Comparison of ENCODE assay signal across 8 mouse cellular contexts in the genomic region with DNA sequence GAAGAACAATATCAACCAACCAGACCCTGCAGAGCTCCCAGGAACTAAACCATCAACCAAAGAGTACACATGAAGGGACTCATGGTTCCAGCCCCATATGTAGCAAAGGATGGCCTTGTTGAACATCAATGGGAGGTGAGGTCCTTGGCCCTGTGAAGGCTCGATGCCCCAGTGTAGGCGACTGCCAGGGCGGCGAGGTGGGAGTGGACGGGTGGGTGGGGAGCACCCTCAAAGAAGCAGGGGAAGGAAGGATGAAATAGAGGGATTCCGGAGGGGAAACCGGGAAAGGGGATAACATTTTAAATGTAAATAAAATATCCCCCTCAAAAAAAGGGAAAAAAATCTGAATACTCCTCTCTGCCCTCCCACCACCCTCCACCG. TPM values are rescaled to one million over a fixed set of nuclear protein-coding genes. Genes with fewer than 3 reads are reported as not detected.
DNase-seq lines count a peak whose midpoint lies in the region; ATAC-seq lines count a peak whose summit lies in the region.

No protein-coding gene starts in this region.

- H3K27ac ChIP-seq in forebrain, embryonic 16.5 days (ENCODE audit: low read length): peak overlapping the region; percentile 97
- H3K27ac ChIP-seq in midbrain, embryonic 10.5 days (replicated peaks): peak overlapping the region; percentile 99

- peak overlapping the region; percentile 87 for H3K4me2 ChIP-seq in forebrain, embryonic 16.5 days (ENCODE audit: low read length)

- no peaks in the 10 kb centered on the region for H3K36me3 ChIP-seq in forebrain, embryonic 16.5 days (ENCODE audit: control insufficient read depth, insufficient read depth)
- H3K36me3 ChIP-seq in midbrain, embryonic 10.5 days: peaks cover 10% of the 10 kb centered on the region; the same call in 1 of the 2 replicates

- WGBS in forebrain, embryonic 16.5 days: 1% methylated on average over 8 of the region's 8 CpGs
- 2% methylated on average over 8 of the region's 8 CpGs for WGBS in midbrain, embryonic 10.5 days

- H3K9me3 ChIP-seq in forebrain, embryonic 16.5 days (ENCODE audit: control insufficient read depth, low read length): no peaks in the 10 kb centered on the region
- no peaks in the 10 kb centered on the region for H3K9me3 ChIP-seq in midbrain, embryonic 10.5 days (replicated peaks)

- H3K4me3 ChIP-seq in forebrain, embryonic 16.5 days (replicated peaks; ENCODE audit: low read length): peak overlapping the region; percentile 77
- H3K4me3 ChIP-seq in midbrain, embryonic 10.5 days: peak overlapping the region; percentile 82

- no peaks in the 10 kb centered on the region for H3K27me3 ChIP-seq in forebrain, embryonic 16.5 days (replicated peaks; ENCODE audit: control insufficient read depth, insufficient read depth, low read length)
- no peaks in the 10 kb centered on the region for H3K27me3 ChIP-seq in midbrain, embryonic 10.5 days (ENCODE audit: low read depth, poor library complexity, severe bottlenecking)

- peaks cover 10% of the 10 kb centered on the region for H3K4me1 ChIP-seq in forebrain, embryonic 16.5 days (replicated peaks; ENCODE audit: control insufficient read depth, insufficient read depth, low read length)
- peaks cover 18% of the 10 kb centered on the region for H3K4me1 ChIP-seq in midbrain, embryonic 10.5 days

- DNase-seq in layer of hippocampus, adult 11-12 months (ENCODE audit: low spot score): peak; percentile 15
- DNase-seq in layer of hippocampus, adult 9-10 months (ENCODE audit: low spot score): no peak
- DNase-seq in NIH3T3 (ENCODE audit: low read depth): peak; percentile 22
- no peak for DNase-seq in midbrain, embryonic 10.5 days (ENCODE audit: low spot score)
- no peak for DNase-seq in embryo, embryonic 10 days (ENCODE audit: low spot score)
- DNase-seq in embryo, embryonic 9.5 days (ENCODE audit: extremely low spot score): no peak
- no peak for DNase-seq in testis, postnatal 10 days (ENCODE audit: low spot score)

- ATAC-seq in forebrain, embryonic 16.5 days: peak; percentile 62

- peak overlapping the region; percentile 92 for H3K9ac ChIP-seq in forebrain, embryonic 16.5 days (replicated peaks; ENCODE audit: low read depth, low read length)

RNA-seq across cellular contexts. Expression of a gene that starts 0.5 kb away (rescaled TPM):
- 105 and 113 TPM in 2 replicates for polyA plus RNA-seq in forebrain, embryonic 16.5 days (2015; fragmentation: Nextera tagmentation; extraction: Ambion mirVana)
- polyA plus RNA-seq in midbrain, embryonic 10.5 days (2016; fragmentation: Nextera tagmentation; extraction: Ambion mirVana): 50.9 and 65.6 TPM in 2 replicates

RNA-seq across cellular contexts. Expression of a gene that starts 24.1 kb away (rescaled TPM):
- 97.6 and 100 TPM in 2 replicates for polyA plus RNA-seq in forebrain, embryonic 16.5 days (2015; fragmentation: Nextera tagmentation; extraction: Ambion mirVana)
- 63.3 and 77.4 TPM in 2 replicates for polyA plus RNA-seq in midbrain, embryonic 10.5 days (2016; fragmentation: Nextera tagmentation; extraction: Ambion mirVana)

RNA-seq across cellular contexts. Expression of a gene that starts 24.4 kb away (rescaled TPM):
- 79.6 and 87.4 TPM in 2 replicates for polyA plus RNA-seq in forebrain, embryonic 16.5 days (2015; fragmentation: Nextera tagmentation; extraction: Ambion mirVana)
- polyA plus RNA-seq in midbrain, embryonic 10.5 days (2016; fragmentation: Nextera tagmentation; extraction: Ambion mirVana): 58.7 and 67.4 TPM in 2 replicates

Comparison
In these comparisons a context has a peak if more than half of its experiments do, and no peak if none do; other contexts are left out.
1. DNase-seq: peak in layer of hippocampus, adult 11-12 months (single experiment) and NIH3T3 (single experiment); none in layer of hippocampus, adult 9-10 months (single experiment), midbrain, embryonic 10.5 days (single experiment), embryo, embryonic 10 days (single experiment), embryo, embryonic 9.5 days (single experiment) and testis, postnatal 10 days (single experiment).